Mouse (Mus musculus) 3T3-L1 (cell line): ENCODE results near the gene Ank3.
A peak's percentile ranks its signal among the peaks of the same experiment; 100 is the strongest.

Source experiments
- DNase-seq: peaks from one replicate; pipeline ENCODE4 v3.0.0-alpha.2; 2015; ENCODE audit warnings: low read depth, low spot score

Ank3 gene

GRCm38 (mm10) chr10:69571972-69572371 is 173.4 kb downstream of the Ank3 start:
- no peak for DNase-seq

- no peak for DNase-seq
These were observed 174.5 kb downstream of the Ank3 start for GRCm38 (mm10) chr10:69573054-69573453.

DNA sequence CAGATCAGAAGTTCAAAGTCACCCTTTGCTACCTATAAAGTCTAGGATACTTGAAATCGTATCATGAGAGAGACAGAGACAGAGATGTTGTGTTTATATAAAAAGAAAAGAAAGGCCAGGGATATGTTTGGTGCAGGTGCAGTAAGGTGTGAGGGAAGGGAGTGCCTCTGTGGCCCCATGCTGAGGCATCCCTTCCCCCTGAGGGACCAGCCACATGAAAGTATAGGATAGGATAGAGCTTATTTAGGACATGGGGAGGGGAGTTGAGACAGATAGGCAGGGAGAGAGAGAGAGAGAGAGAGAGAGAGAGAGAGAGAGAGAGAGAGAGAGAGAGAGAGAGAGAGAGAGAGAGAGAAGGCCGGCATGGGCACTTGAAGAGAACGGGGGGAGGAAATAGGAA is 175.2 kb downstream of the Ank3 start:
- DNase-seq, result no peak

- DNase-seq, result no peak
These were observed 175.7 kb downstream of the Ank3 start for GRCm38 (mm10) chr10:69574190-69574663.

- DNase-seq, result no peak
These were observed 176.3 kb downstream of the Ank3 start for GRCm38 (mm10) chr10:69574894-69575293.

DNA sequence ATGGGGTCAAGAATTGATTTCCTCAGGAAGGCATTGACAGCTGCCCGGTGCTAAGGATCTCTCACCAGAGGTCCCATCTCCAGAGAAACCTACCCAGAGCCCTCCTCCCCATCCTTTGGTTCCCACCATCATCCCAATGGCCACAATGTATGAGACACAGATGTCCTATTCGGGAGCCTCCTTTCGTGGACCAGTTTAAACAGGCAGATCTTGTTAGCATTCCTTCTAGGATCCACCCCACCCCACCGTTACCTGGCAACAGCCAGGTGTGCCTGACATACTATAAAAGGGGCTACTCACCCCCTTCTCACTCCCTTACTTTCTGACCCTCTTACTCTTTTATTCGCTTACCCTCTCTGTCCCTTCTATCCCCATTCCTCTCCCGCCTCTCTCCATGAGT is 176.9 kb downstream of the Ank3 start:
- DNase-seq, result no peak

- no peak for DNase-seq
These were observed 177.7 kb downstream of the Ank3 start for GRCm38 (mm10) chr10:69576264-69576663.

DNA sequence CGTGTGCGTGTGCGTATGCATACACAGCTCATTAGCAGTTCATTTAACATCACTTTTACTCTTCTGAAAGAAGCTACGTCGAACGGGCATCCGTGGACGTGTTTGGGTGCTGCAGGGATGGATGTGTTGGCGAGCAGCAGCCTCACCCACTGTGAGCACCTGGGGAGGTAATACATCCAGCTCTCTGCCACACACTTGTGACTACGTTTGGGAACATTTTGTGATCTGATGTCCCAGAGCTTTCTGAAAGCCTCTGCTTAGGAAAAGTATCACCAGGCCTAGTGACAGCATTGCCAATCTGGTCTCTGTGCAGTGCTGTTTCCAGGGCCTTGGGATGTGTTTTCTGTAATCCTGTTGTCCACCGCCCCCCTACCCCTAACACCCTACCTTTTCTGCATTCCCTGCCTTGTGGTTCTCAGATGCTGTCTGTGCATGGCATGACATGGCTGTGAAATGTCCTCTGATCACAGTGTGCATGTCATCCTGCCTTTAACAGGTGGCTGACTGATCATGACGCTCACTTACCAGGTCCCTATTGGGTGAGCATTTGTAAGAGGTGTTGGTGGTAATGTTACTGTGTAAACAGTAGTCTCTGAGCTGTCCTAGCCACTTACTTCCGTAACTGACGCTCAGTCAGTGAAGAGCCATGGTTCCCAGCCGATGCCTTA is 178.6 kb downstream of the Ank3 start:
- no peak for DNase-seq

- no peak for DNase-seq
These were observed 179.1 kb downstream of the Ank3 start for GRCm38 (mm10) chr10:69577729-69578061.

GRCm38 (mm10) chr10:69579585-69579984 is 181.0 kb downstream of the Ank3 start:
- peak; percentile 76 for DNase-seq

DNA sequence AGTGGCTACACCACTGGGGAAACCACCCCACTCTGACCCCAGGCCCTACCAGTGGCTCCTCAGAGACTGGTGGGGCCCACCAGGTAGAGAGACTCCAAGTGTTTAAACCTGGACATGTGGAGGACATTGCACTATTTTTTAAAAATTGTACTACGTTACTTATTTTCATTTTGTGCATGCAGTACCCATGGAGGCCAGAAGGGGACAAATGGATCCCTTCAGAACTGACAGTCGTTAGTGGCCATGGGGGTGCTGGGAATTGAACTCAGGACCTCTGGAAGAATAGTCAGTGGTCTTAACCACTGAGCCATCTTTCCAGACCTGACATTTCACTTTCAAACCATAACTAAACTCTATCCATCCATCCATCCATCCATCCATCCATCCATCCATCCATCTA is 183.0 kb downstream of the Ank3 start:
- no peak for DNase-seq

- peak; percentile 51 for DNase-seq
These were observed 185.4 kb downstream of the Ank3 start for GRCm38 (mm10) chr10:69583874-69584481.

- DNase-seq, result no peak
These were observed 186.0 kb downstream of the Ank3 start for GRCm38 (mm10) chr10:69584566-69584965.

DNA sequence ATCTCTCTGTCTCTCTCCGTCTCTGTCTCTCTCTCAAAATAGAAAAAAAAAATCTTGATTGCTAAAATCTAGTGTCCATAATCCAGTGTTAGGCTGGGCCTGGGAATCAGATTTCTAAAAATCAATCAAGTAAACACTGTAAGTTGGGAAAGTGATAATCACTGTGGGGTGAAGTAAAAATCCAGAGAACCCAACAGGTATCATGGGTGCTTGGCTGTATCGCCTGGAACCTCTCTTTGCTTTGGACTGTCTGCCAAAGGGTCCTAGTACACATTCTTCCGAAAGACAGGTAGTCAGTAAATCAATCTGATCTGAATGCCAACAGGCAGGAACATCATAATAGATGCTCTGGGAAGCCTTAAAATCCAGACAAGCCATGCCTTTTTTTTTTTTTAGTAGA is 186.7 kb downstream of the Ank3 start:
- no peak for DNase-seq

- DNase-seq, result no peak
These were observed 195.9 kb downstream of the Ank3 start for GRCm38 (mm10) chr10:69594186-69595131.

GRCm38 (mm10) chr10:69595487-69595886 is 196.9 kb downstream of the Ank3 start:
- no peak for DNase-seq

GRCm38 (mm10) chr10:69601471-69601870 is 202.9 kb downstream of the Ank3 start:
- no peak for DNase-seq

DNA sequence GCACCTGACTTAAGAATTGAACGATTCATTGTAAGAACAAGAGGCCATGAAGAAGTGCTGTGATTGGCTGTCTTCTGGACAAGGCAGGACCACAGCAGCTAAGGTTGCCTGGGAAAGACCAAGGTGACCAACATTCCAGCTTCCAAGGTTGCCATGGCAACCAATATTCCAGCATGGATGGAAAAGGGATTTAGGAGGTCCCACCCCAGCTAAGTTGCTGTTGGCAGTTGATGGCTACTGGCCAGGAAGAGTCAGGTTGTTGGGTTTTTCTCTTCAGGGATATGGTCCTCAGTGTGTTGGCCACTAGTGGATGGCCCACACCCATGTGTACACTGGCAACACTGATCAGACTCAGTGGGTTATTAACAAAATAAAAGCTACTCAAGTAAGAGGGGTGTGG is 204.1 kb downstream of the Ank3 start:
- no peak for DNase-seq

GRCm38 (mm10) chr10:69604609-69605008 is 206.0 kb downstream of the Ank3 start:
- DNase-seq, result no peak

- DNase-seq, result no peak
These were observed 206.6 kb downstream of the Ank3 start for GRCm38 (mm10) chr10:69605211-69605610.

DNA sequence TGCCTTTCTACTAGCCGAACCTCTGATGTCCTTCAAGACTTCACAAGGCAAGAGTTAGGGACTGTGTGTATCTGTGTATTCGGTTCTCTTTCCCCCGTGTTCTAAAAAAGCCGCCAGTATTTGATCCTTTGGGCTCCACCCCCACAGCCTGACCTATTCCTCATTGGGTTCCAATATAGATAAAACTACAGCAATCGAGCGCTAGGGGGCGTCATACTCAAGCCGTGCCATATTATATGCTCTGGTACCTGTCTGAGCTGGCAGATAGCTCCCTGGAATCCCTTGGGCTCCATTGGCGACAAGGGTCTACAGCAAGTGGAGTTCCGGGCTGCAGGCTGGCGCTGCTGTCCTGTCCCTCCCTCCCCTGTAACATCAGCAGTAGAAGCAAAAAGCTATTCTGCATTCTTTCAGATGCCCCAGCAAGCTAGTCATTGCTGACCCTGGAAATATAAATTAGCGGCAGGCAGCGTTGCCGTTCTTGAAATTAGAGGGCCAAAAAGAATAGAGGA is 209.1 kb downstream of the Ank3 start:
- DNase-seq, result no peak

GRCm38 (mm10) chr10:69611314-69611713 is 212.7 kb downstream of the Ank3 start:
- DNase-seq, result no peak
